Comparison of ENCODE assay signal across 14 mouse cellular contexts in genomic region chr12:117686732-117687131, GRCm38 (mm10).
"Had no signal": no experiment of that assay in that cellular context is flagged by ENCODE, and none has a peak within 500 bp of the region (broad histone marks: within the 10 kb centered on the region; RNA-seq: fewer than 3 reads in every experiment).

No protein-coding gene starts in this region.

- H3K4me1 ChIP-seq: liver, embryonic 15.5 days had no signal

- H3K9me3 ChIP-seq: limb, embryonic 10.5 days; liver, embryonic 15.5 days had no signal

- H3K27me3 ChIP-seq: liver, embryonic 15.5 days had no signal

- H3K4me3 ChIP-seq: left cerebral cortex, adult 2 months; limb, embryonic 10.5 days; liver, embryonic 15.5 days; myocyte had no signal

- H3K27ac ChIP-seq: left cerebral cortex, adult 2 months; limb, embryonic 10.5 days; liver, embryonic 15.5 days had no signal

- H3K36me3 ChIP-seq: limb, embryonic 10.5 days; liver, embryonic 15.5 days had no signal

- DNase-seq: kidney, adult 8-10 months; kidney, postnatal 25 days; lung, embryonic 14.5 days; lung, postnatal 10 days; lung, postnatal 4 days; right cerebral cortex, adult 18-20 months; right cerebral cortex, postnatal 25 days; thymus, postnatal 36 days had no signal

- H3K9ac ChIP-seq: liver, embryonic 15.5 days; lung, embryonic 14.5 days had no signal

- ATAC-seq: intestine, postnatal 0 days had no signal

- H3K4me2 ChIP-seq: liver, embryonic 11.5 days; liver, embryonic 15.5 days; lung, embryonic 14.5 days had no signal
